Mouse (Mus musculus) midbrain, embryonic 11.5 days (tissue): ENCODE data around the gene Cnot6. TPM values are rescaled to one million over a fixed set of nuclear protein-coding genes. Genes with fewer than 3 reads are reported as not detected.

Experiments used
- ATAC-seq: fragments of 200-750 bp; cut with Nextera tagmentation; 2 replicates; pipeline ENCODE4 v1.8.0; 2017; ENCODE audit warnings: moderate TSS enrichment, moderate library complexity; ENCODE audit not compliant: low FRiP score
- DNase-seq: peaks from one replicate; pipeline ENCODE4 v3.0.0; 2015; ENCODE audit warnings: low spot score; ENCODE audit errors: missing footprints
- H3K27ac ChIP-seq: fragments of 300-500 bp; sonication (generic); 2 replicates; pipeline ENCODE4 v1.5.1; 2014; ENCODE audit warnings: low read depth, low read length
- H3K27me3 ChIP-seq: fragments of 300-500 bp; sonication (generic); 2 replicates; pipeline ENCODE4 v1.6.1; 2014; ENCODE audit warnings: mild to moderate bottlenecking, low read length, moderate library complexity, mixed read lengths; ENCODE audit not compliant: control insufficient read depth, insufficient read depth
- H3K36me3 ChIP-seq: fragments of 300-500 bp; sonication (generic); 2 replicates; pipeline ENCODE4 v1.6.1; 2014; ENCODE audit warnings: mild to moderate bottlenecking, low read length, moderate library complexity, mixed read lengths; ENCODE audit not compliant: control insufficient read depth, insufficient read depth
- H3K4me1 ChIP-seq: fragments of 300-500 bp; sonication (generic); 2 replicates; pipeline ENCODE4 v1.6.1; 2014; ENCODE audit warnings: low read length; ENCODE audit not compliant: control insufficient read depth, insufficient read depth
- H3K4me2 ChIP-seq: fragments of 300-500 bp; sonication (generic); 2 replicates; pipeline ENCODE4 v1.6.1; 2014; ENCODE audit warnings: mild to moderate bottlenecking, moderate library complexity
- H3K4me3 ChIP-seq: fragments of 300-500 bp; sonication (generic); 2 replicates; pipeline ENCODE4 v1.5.1; 2014; ENCODE audit warnings: low read depth, low read length
- H3K9ac ChIP-seq: fragments of 300-500 bp; sonication (generic); 2 replicates; pipeline ENCODE4 v1.6.1; 2014; ENCODE audit warnings: low read length
- H3K9me3 ChIP-seq: fragments of 300-500 bp; sonication (generic); 2 replicates; pipeline ENCODE4 v1.6.1; 2016; ENCODE audit warnings: low read length; ENCODE audit not compliant: control insufficient read depth
- WGBS: fragments of 180-500 bp; shearing (Covaris S2); extraction: QIAGEN DNeasy Blood & Tissue Kit; methylation state at CpG from one replicate; pipeline ENCODE4 v1.1.7; 2014; 5-methylcytosine and 5-hydroxymethylcytosine counted together
- polyA plus RNA-seq: library from polyadenylated mRNA; unstranded; fragments of >200 nt; fragmentation: Nextera tagmentation; extraction: Ambion mirVana; gene quantifications from 2 replicates; pipeline ENCODE4 v1.2.1, GENCODE M21; 2014

The Cnot6 gene
- polyA plus RNA-seq, 1 experiment from 2014 or later: 55.9 TPM

GRCm38 (mm10) chr11:49664262-49665140, 48.0 kb downstream of the Cnot6 start:
- Histone ChIP-seq H3K4me2 (no peak overlapping the region), H3K27me3 (no peaks in the 10 kb centered on the region), H3K36me3 (no peaks in the 10 kb centered on the region), H3K27ac (no peak overlapping the region), H3K4me3 (no peak overlapping the region), H3K4me1 (no peaks in the 10 kb centered on the region), H3K9ac (no peak overlapping the region), H3K9me3 (no peaks in the 10 kb centered on the region)
- no peak for ATAC-seq
- 82% methylated on average over 12 of the region's 12 CpGs for WGBS
- no peak for DNase-seq

DNA sequence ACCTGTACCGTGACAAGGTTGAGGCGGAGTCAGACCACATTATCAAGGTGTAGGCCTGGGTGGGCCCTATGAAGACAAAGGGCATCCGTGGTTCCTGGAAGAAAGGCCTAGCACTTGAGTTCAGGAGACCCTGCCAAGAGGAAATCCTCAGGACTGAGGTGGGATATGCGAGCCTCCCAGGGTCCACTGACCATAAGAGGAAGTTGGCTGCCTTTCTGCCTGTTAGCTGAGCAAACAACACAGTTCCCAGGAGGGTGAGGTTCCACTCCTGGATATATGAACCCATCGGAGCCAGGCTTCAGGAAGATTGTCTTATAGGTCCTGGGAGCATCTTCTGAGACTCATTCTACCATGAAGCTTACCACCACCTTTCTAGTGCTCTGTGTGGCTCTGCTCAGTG, 49.2 kb downstream of the Cnot6 start, which contains the start of gene Scgb3a1:
TSS of gene Scgb3a1 (plus strand) at position 301 of the 400 bp plus-strand sequence.
- ATAC-seq (no peak), DNase-seq (peak; percentile 39)
- Histone ChIP-seq H3K27me3 (no peaks in the 10 kb centered on the region), H3K9ac (no peak within 1 kb of the TSS), H3K27ac (no peak within 1 kb of the TSS), H3K9me3 (no peaks in the 10 kb centered on the region), H3K36me3 (no peaks in the 10 kb centered on the region), H3K4me2 (no peak within 1 kb of the TSS), H3K4me1 (no peaks in the 10 kb centered on the region), H3K4me3 (no peak within 1 kb of the TSS)
- WGBS: 89% methylated on average over 5 of the region's 5 CpGs

GRCm38 (mm10) chr11:49662292-49662780, 50.2 kb downstream of the Cnot6 start:
- DNase-seq (peak; percentile 60), ATAC-seq (no peak)
- Histone ChIP-seq H3K9ac (no peak overlapping the region), H3K4me3 (no peak overlapping the region), H3K4me1 (no peaks in the 10 kb centered on the region), H3K36me3 (no peaks in the 10 kb centered on the region), H3K9me3 (no peaks in the 10 kb centered on the region), H3K27me3 (no peaks in the 10 kb centered on the region), H3K4me2 (no peak overlapping the region), H3K27ac (no peak overlapping the region)
- 56% methylated on average over 15 of the region's 15 CpGs for WGBS

GRCm38 (mm10) chr11:49659470-49659799, 53.1 kb downstream of the Cnot6 start:
- no peak overlapping the region for H3K27ac ChIP-seq
- no peaks in the 10 kb centered on the region for H3K27me3 ChIP-seq
- H3K4me3 ChIP-seq: no peak overlapping the region
- H3K4me2 ChIP-seq: no peak overlapping the region
- no peaks in the 10 kb centered on the region for H3K4me1 ChIP-seq
- DNase-seq (peak; percentile 60), ATAC-seq (no peak)
- no peak overlapping the region for H3K9ac ChIP-seq
- no peaks in the 10 kb centered on the region for H3K9me3 ChIP-seq
- H3K36me3 ChIP-seq: no peaks in the 10 kb centered on the region
- 72% methylated on average over 7 of the region's 7 CpGs for WGBS

DNA sequence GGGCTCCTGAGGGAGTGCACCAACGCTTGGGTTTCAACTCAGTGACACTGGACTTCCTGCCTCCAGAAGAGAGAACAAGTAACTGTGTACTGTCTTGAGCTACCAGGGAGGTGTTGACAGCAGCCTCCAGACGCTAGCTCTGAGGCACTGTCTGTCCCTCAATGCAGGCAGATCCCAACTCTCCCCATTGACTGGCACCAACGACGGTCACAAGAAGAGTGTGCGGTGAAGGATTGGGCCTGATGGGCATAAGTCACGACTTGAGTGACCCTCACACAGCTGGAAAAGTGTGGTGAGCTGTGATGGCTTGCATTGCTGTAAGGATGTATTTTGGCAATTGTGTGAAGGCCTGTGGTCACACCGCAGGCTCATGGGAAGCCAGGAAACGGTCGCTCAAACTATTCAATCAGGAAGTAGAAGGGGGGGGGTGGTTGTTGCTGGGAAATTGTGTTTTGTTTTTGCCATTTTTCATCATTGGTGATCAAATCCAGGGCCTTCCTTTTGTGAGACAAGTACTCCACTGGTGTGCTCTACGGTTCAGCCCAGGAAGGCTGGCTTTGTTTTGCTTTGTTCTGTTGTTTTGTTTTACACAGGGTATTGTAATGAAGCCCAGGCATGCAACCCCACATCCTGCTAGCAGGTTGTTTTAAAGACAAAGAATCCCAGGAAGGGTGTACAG, 53.6 kb downstream of the Cnot6 start:
- Histone ChIP-seq H3K4me1 (no peaks in the 10 kb centered on the region), H3K4me2 (no peak overlapping the region), H3K27me3 (no peaks in the 10 kb centered on the region), H3K9me3 (no peaks in the 10 kb centered on the region), H3K27ac (no peak overlapping the region), H3K9ac (no peak overlapping the region), H3K36me3 (no peaks in the 10 kb centered on the region), H3K4me3 (no peak overlapping the region)
- DNase-seq (peak; percentile 81), ATAC-seq (no peak)
- WGBS: 77% methylated on average over 10 of the region's 10 CpGs

GRCm38 (mm10) chr11:49658065-49658464, 54.5 kb downstream of the Cnot6 start:
- Histone ChIP-seq H3K4me1 (no peaks in the 10 kb centered on the region), H3K27ac (no peak overlapping the region), H3K9ac (no peak overlapping the region), H3K27me3 (no peaks in the 10 kb centered on the region), H3K4me3 (no peak overlapping the region), H3K36me3 (no peaks in the 10 kb centered on the region), H3K9me3 (no peaks in the 10 kb centered on the region), H3K4me2 (no peak overlapping the region)
- no peak for ATAC-seq
- 88% methylated on average over 4 of the region's 4 CpGs for WGBS
- DNase-seq: no peak

DNA sequence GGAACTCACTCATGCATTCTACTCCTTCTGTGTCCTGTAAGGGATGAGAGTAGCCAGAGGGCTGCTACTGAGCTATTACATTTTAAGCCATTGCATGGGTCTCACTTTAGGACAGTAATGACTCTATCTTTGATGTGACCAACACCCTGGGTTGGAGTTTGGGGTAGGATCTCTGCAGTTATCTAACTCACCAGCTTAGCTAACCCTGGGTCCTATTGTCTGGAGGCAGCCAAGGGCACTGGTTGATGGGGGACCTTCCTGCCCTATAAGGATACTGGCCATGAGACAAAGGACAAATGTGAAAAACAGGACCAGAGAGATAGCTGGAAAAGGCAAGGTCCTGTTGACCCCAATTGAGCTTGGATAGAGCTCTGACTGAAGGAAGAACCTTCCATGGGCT, 57.0 kb downstream of the Cnot6 start:
- H3K9me3 ChIP-seq: no peaks in the 10 kb centered on the region
- H3K27me3 ChIP-seq: no peaks in the 10 kb centered on the region
- DNase-seq (peak; percentile 6), ATAC-seq (no peak)
- no peak overlapping the region for H3K4me2 ChIP-seq
- H3K9ac ChIP-seq: no peak overlapping the region
- no peaks in the 10 kb centered on the region for H3K4me1 ChIP-seq
- no peaks in the 10 kb centered on the region for H3K36me3 ChIP-seq
- no peak overlapping the region for H3K4me3 ChIP-seq
- H3K27ac ChIP-seq: no peak overlapping the region

DNA sequence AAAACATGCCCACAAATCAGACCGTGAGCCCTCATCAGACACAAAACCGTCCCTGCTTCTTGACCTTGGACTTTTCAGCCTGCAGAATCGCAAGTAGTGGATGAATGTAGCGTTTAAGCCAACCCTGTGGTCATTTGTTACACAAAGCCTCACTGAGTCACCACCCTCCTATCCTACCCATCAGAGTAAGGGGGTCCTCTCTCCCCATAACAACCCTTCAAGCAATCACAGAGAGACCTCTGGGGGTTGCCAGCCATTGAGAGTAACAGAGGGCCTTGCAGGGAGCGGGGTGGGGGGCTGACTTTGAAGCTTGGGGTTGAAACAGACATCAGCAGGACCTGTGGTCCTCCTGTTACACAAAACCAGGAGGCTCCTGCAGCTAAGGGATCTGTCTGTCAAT, 57.9 kb downstream of the Cnot6 start:
- Histone ChIP-seq H3K4me2 (no peak overlapping the region), H3K4me3 (no peak overlapping the region), H3K4me1 (no peaks in the 10 kb centered on the region), H3K9me3 (no peaks in the 10 kb centered on the region), H3K36me3 (no peaks in the 10 kb centered on the region), H3K9ac (no peak overlapping the region), H3K27me3 (no peaks in the 10 kb centered on the region), H3K27ac (no peak overlapping the region)
- ATAC-seq (no peak), DNase-seq (peak; percentile 65)
- 89% methylated on average over 5 of the region's 5 CpGs for WGBS

GRCm38 (mm10) chr11:49653079-49653408, 59.5 kb downstream of the Cnot6 start:
- 41% methylated on average over 11 of the region's 11 CpGs for WGBS

More at GRCm38 (mm10) chr11:49653079-49653408, 59.5 kb downstream of the Cnot6 start:
- Histone ChIP-seq H3K4me1 (no peaks in the 10 kb centered on the region), H3K4me2 (peak overlapping the region; percentile 29), H3K9me3 (no peaks in the 10 kb centered on the region), H3K4me3 (no peak overlapping the region), H3K27ac (no peak overlapping the region), H3K36me3 (no peaks in the 10 kb centered on the region), H3K9ac (no peak overlapping the region), H3K27me3 (no peaks in the 10 kb centered on the region)
- DNase-seq (no peak), ATAC-seq (peak; percentile 49)
